In genomic region chr6:5081099-5081498, GRCm38 (mm10) we compare ENCODE assay signal across 12 mouse cellular contexts.
A peak's percentile ranks its signal among the peaks of the same experiment; 100 is the strongest.
DNase-seq lines count a peak whose midpoint lies in the region; ATAC-seq and TF ChIP-seq lines count a peak whose summit lies in the region.
"Had no signal": no experiment of that assay in that cellular context is flagged by ENCODE, and none has a peak within 500 bp of the region (broad histone marks: within the 10 kb centered on the region; RNA-seq: fewer than 3 reads in every experiment).

No protein-coding gene starts in this region.

- H3K36me3 ChIP-seq in heart, postnatal 0 days (replicated peaks; ENCODE audit: control insufficient read depth, insufficient read depth, low read length) = no peaks in the 10 kb centered on the region
- H3K36me3 ChIP-seq in heart, embryonic 11.5 days (ENCODE audit: control insufficient read depth, insufficient read depth, low read length) = no peaks in the 10 kb centered on the region
- peaks cover 9% of the 10 kb centered on the region; the same call in 1 of the 2 replicates for H3K36me3 ChIP-seq in limb, embryonic 10.5 days

- no peak for TF ChIP-seq EP300 in heart, postnatal 0 days (IDR thresholded peaks at IDR 0.05; ENCODE audit: low read depth)

- peak; percentile 39; the same call in 1 of the 2 replicates for ATAC-seq in heart, postnatal 0 days (ENCODE audit: insufficient read depth, low read depth)
- no peak; the same call in 1 of the 2 replicates for ATAC-seq in heart, embryonic 11.5 days (replicated peaks; ENCODE audit: insufficient number of reproducible peaks, low FRiP score, low TSS enrichment)
- no peak for ATAC-seq in monocyte, adult 5-6 weeks (replicated peaks; ENCODE audit: insufficient number of reproducible peaks, low FRiP score, low TSS enrichment, poor library complexity, severe bottlenecking)
- ATAC-seq: lung, postnatal 0 days had no signal

- H3K9me3 ChIP-seq in heart, postnatal 0 days (replicated peaks; ENCODE audit: control insufficient read depth, low read length) = no peaks in the 10 kb centered on the region
- no peaks in the 10 kb centered on the region for H3K9me3 ChIP-seq in heart, embryonic 11.5 days (replicated peaks; ENCODE audit: control insufficient read depth, low read length)
- H3K9me3 ChIP-seq in limb, embryonic 10.5 days (replicated peaks) = no peaks in the 10 kb centered on the region

- WGBS in heart, postnatal 0 days = 43% methylated on average over 8 of the region's 8 CpGs
- 48% methylated on average over 8 of the region's 8 CpGs for WGBS in heart, embryonic 11.5 days (ENCODE audit: insufficient replicate concordance)
- WGBS in limb, embryonic 10.5 days = 31% methylated on average over 8 of the region's 8 CpGs

- no peaks in the 10 kb centered on the region for H3K27me3 ChIP-seq in heart, postnatal 0 days (ENCODE audit: control insufficient read depth, insufficient read depth, low read length)
- H3K27me3 ChIP-seq in heart, embryonic 11.5 days (ENCODE audit: control insufficient read depth, insufficient read depth, low read length) = no peaks in the 10 kb centered on the region
- no peaks in the 10 kb centered on the region for H3K27me3 ChIP-seq in limb, embryonic 10.5 days (ENCODE audit: low read depth, poor library complexity, severe bottlenecking)

- 0 out of 2 replicates have a peak, but pooled peaks cover 3% of the 10 kb centered on the region for H3K4me1 ChIP-seq in heart, postnatal 0 days (ENCODE audit: control insufficient read depth, insufficient read depth)
- peaks cover 2% of the 10 kb centered on the region; the same call in 1 of the 2 replicates for H3K4me1 ChIP-seq in heart, embryonic 11.5 days (ENCODE audit: control insufficient read depth, insufficient read depth, low read length)
- peaks cover 50% of the 10 kb centered on the region for H3K4me1 ChIP-seq in limb, embryonic 10.5 days

- H3K9ac ChIP-seq in heart, postnatal 0 days (replicated peaks; ENCODE audit: low read depth, low read length) = no peak overlapping the region
- H3K9ac ChIP-seq in heart, embryonic 11.5 days (ENCODE audit: low read depth, low read length) = no peak overlapping the region

- no peak overlapping the region for H3K4me3 ChIP-seq in heart, postnatal 0 days (ENCODE audit: low read depth, low read length)
- no peak overlapping the region for H3K4me3 ChIP-seq in heart, embryonic 11.5 days (ENCODE audit: low read depth, low read length)
- H3K4me3 ChIP-seq in limb, embryonic 10.5 days = no peak overlapping the region

- H3K27ac ChIP-seq in heart, postnatal 0 days (ENCODE audit: low read depth) = 0 out of 2 replicates have a peak overlapping the region, but pooled peaks have one; percentile 32
- no peak overlapping the region for H3K27ac ChIP-seq in heart, embryonic 11.5 days (ENCODE audit: low read depth, low read length)
- H3K27ac ChIP-seq in limb, embryonic 10.5 days = peak overlapping the region; percentile 80

- H3K4me2 ChIP-seq in heart, postnatal 0 days (ENCODE audit: low read depth, low read length) = 0 out of 2 replicates have a peak overlapping the region, but pooled peaks have one; percentile 7
- H3K4me2 ChIP-seq in heart, embryonic 11.5 days = no peak overlapping the region

- DNase-seq in heart, postnatal 0 days (ENCODE audit: low spot score) = peak; percentile 51
- DNase-seq in 416B (ENCODE audit: low read depth) = peak; percentile 78
- peak; percentile 66 for DNase-seq in embryo, embryonic 10.5 days (ENCODE audit: low spot score)
- DNase-seq in limb, embryonic 10.5 days (ENCODE audit: low spot score) = no peak
- no peak for DNase-seq in B cell, adult 2 months
- no peak for DNase-seq in spleen, postnatal 10 days (ENCODE audit: low spot score in 2 of 2)
- DNase-seq: cerebellum, adult 8-10 months; gastrocnemius, postnatal 10 days; retina, postnatal 1 day had no signal

- TF ChIP-seq CTCF in heart, postnatal 0 days (IDR thresholded peaks at IDR 0.05; ENCODE audit: low read depth) = no peak

Comparison
In these comparisons a context has a peak if more than half of its experiments do, and no peak if none do; other contexts are left out.
1. DNase-seq: peak in heart, postnatal 0 days (single experiment), 416B (single experiment) and embryo, embryonic 10.5 days (single experiment); none in limb, embryonic 10.5 days (single experiment), B cell, adult 2 months (0 of 2) and spleen, postnatal 10 days (0 of 2).